Mouse (Mus musculus): ENCODE results near the gene Gal3st1.

The Gal3st1 gene

DNA sequence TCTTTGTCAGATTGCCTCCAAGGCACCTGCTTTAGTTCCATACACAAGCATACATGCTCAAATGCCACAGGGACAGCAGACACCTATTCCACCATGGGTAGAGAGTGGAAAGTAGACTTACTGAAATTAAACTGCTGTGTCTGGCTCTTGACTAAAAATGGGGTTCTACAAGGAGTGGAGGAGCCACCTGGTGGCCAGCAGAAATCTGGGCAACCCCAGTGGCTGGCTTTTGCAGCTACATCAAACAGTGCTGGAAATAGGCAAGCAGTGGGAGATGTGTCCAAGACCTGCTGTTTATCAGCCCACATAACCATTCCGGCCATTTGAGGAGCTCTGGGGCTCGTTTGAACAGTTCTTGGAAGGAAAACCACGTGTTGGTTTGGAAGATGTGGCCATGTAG, 13.6 kb upstream of the Gal3st1 start:
- Histone ChIP-seq H3K27me3 (ENCODE audit: control insufficient read depth, insufficient read depth, low read length, poor library complexity, severe bottlenecking) (no peaks in the 10 kb centered on the region), H3K36me3 (ENCODE audit: control insufficient read depth, insufficient read depth, low read length, poor library complexity, severe bottlenecking) (peaks cover 21% of the 10 kb centered on the region)
- peak; percentile 20 for DNase-seq (ENCODE audit: low read depth, low spot score)

DNA sequence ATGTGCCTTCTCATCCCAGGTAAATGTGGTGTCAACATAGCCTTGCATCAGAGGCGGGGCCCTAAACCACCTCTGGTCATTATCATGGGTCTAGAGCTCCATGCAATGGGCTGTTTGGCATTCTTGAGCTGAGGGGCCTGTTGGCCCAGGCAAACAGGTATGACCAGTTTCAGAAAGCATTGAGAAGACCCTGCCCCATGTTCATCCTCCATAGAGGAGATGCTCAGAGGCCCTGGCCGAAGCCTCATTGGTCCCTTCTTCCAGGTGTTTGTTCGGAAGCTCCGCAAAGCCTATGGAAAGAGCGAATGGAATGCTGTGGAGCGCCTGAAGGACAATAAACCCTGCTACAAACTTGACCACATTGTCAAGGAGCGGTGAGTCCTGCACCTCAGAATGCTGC, 13.1 kb upstream of the Gal3st1 start:
- no peak for DNase-seq (ENCODE audit: low read depth, low spot score)

GRCm38 (mm10) chr11:3973081-3973480, 10.4 kb upstream of the Gal3st1 start:
- no peaks in the 10 kb centered on the region for H3K27me3 ChIP-seq (ENCODE audit: control insufficient read depth, insufficient read depth, low read length, poor library complexity, severe bottlenecking)
- H3K36me3 ChIP-seq (ENCODE audit: control insufficient read depth, insufficient read depth, low read length, poor library complexity, severe bottlenecking), result peaks cover 35% of the 10 kb centered on the region
- no peak for DNase-seq (ENCODE audit: low read depth, low spot score)

More for the DNA sequence above, 13.1 kb upstream of the Gal3st1 start:
- H3K36me3 ChIP-seq (ENCODE audit: control insufficient read depth, insufficient read depth, low read length, poor library complexity, severe bottlenecking), result peaks cover 21% of the 10 kb centered on the region
- no peaks in the 10 kb centered on the region for H3K27me3 ChIP-seq (ENCODE audit: control insufficient read depth, insufficient read depth, low read length, poor library complexity, severe bottlenecking)

- DNase-seq (ENCODE audit: low read depth, low spot score), result no peak
- H3K27me3 ChIP-seq (ENCODE audit: control insufficient read depth, insufficient read depth, low read length, poor library complexity, severe bottlenecking), result no peaks in the 10 kb centered on the region
- H3K36me3 ChIP-seq (ENCODE audit: control insufficient read depth, insufficient read depth, low read length, poor library complexity, severe bottlenecking), result peaks cover 36% of the 10 kb centered on the region
Observed at GRCm38 (mm10) chr11:3974311-3974710, 9.1 kb upstream of the Gal3st1 start.

- no peak for DNase-seq (ENCODE audit: low read depth, low spot score)
- H3K27me3 ChIP-seq (ENCODE audit: control insufficient read depth, insufficient read depth, low read length, poor library complexity, severe bottlenecking), result no peaks in the 10 kb centered on the region
- peaks cover 27% of the 10 kb centered on the region for H3K36me3 ChIP-seq (ENCODE audit: control insufficient read depth, insufficient read depth, low read length, poor library complexity, severe bottlenecking)
Observed at GRCm38 (mm10) chr11:3976678-3977077, 6.8 kb upstream of the Gal3st1 start, which contains the start of gene 4930556J24Rik. 4930556J24Rik (minus strand) TSS chr11:3976778.

DNA sequence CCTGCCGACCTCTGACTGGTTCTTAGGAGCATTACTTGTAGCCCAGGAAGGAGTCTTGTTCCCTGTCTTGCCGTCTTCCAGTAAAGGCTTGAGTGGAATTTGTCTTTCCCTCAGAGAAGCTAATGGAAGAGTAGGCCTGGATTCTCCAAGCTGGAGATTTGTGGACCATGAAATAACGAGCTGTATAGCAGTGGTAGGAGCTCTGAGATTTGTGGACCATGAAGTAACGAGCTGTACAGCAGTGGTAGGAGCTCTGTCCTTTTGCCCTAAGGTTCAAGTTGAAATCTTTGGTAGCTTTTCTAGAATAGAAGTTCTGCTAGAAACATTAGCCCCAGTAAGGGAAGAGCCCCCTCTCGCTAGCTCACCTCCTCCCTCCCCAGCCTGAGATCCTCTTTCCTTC, 5.0 kb upstream of the Gal3st1 start:
- Histone ChIP-seq H3K27me3 (ENCODE audit: control insufficient read depth, insufficient read depth, low read length, poor library complexity, severe bottlenecking) (no peaks in the 10 kb centered on the region), H3K36me3 (ENCODE audit: control insufficient read depth, insufficient read depth, low read length, poor library complexity, severe bottlenecking) (peaks cover 20% of the 10 kb centered on the region)
- no peak for DNase-seq (ENCODE audit: low read depth, low spot score)

- Histone ChIP-seq H3K27me3 (ENCODE audit: control insufficient read depth, insufficient read depth, low read length, poor library complexity, severe bottlenecking) (peaks cover 1% of the 10 kb centered on the region; the same call in 1 of the 2 replicates), H3K36me3 (ENCODE audit: control insufficient read depth, insufficient read depth, low read length, poor library complexity, severe bottlenecking) (peaks cover 11% of the 10 kb centered on the region)
- DNase-seq (ENCODE audit: low read depth, low spot score), result no peak
Observed at GRCm38 (mm10) chr11:3981536-3981935, 1.9 kb upstream of the Gal3st1 start.

- no peak for DNase-seq (ENCODE audit: low read depth, low spot score)
- H3K27me3 ChIP-seq (ENCODE audit: control insufficient read depth, insufficient read depth, low read length, poor library complexity, severe bottlenecking), result peaks cover 1% of the 10 kb centered on the region; the same call in 1 of the 2 replicates
- peaks cover 8% of the 10 kb centered on the region for H3K36me3 ChIP-seq (ENCODE audit: control insufficient read depth, insufficient read depth, low read length, poor library complexity, severe bottlenecking)
Observed at GRCm38 (mm10) chr11:3982275-3983209, 894 bp upstream of the Gal3st1 start.

DNA sequence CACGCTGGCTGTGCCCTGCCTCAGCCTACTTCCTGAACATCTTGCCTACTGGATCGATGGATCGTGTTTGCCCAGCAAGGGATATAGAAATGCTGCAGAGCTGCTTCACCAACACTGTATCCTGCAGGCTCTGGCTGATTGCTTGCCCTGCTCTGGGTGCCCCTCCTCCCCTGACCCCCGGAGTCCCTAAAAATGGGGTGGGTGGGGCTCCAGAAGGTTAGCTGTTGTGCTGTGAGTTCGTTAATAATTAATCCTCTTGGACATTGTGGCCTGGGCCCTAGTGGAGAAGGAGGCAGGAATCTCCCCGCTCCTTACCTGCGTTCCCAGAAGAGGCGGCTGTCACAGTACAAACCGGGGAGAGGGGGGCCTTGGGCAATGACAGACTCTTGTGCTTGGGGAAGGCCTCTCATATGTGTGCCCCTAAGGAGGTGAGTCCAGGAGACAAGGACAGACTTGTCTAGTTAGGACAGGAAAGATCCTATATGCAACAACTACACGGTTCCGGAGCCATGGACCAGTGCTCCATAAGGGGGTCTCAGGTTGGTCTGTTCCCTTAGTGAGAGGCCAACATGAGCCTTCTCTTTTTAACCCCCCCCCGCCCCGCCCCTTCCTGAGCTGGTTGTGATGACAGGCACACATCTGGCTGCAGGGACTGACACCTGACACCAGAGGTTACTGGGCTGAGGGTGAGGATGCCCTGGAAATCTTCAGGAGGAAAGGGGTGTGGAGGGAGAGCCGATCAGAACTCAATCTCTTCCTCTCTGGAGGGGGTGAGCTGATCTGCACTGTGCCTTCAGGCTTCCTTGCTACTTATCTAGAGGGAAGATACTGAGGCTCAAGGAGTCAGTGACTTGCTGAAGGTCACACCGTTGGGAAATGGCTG, 668 bp downstream of the Gal3st1 start:
- peaks cover 2% of the 10 kb centered on the region for H3K36me3 ChIP-seq (ENCODE audit: control insufficient read depth, insufficient read depth, low read length, poor library complexity, severe bottlenecking)
- DNase-seq (ENCODE audit: low read depth, low spot score), result no peak
- H3K27me3 ChIP-seq (ENCODE audit: control insufficient read depth, insufficient read depth, low read length, poor library complexity, severe bottlenecking), result peaks cover 1% of the 10 kb centered on the region; the same call in 1 of the 2 replicates

GRCm38 (mm10) chr11:3989748-3990147, 6.3 kb downstream of the Gal3st1 start:
- no peak for DNase-seq (ENCODE audit: low read depth, low spot score)
- no peaks in the 10 kb centered on the region for H3K36me3 ChIP-seq (ENCODE audit: control insufficient read depth, insufficient read depth, low read length, poor library complexity, severe bottlenecking)
- no peaks in the 10 kb centered on the region for H3K27me3 ChIP-seq (ENCODE audit: control insufficient read depth, insufficient read depth, low read length, poor library complexity, severe bottlenecking)

DNA sequence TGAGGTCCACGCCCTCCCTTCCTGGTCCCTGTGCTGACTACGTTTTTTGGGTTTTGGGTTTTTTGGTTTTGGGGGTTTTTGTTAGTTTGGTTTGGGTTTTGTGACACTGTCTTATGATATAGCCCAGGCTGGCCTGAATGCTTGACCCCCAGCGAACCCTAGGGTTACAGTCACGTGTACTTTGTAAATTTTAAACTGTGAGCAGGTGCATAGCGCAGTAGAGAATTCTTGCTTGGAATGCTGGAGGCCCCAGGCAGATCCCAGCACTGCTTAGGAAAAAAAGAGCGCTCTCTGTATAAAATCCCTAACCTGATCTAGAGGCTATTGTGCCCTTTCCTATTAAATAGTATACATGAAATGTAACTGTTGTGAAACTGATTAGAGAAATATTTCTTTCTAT, 9.7 kb downstream of the Gal3st1 start:
- no peaks in the 10 kb centered on the region for H3K27me3 ChIP-seq (ENCODE audit: control insufficient read depth, insufficient read depth, low read length, poor library complexity, severe bottlenecking)
- no peak for DNase-seq (ENCODE audit: low read depth, low spot score)
- no peaks in the 10 kb centered on the region for H3K36me3 ChIP-seq (ENCODE audit: control insufficient read depth, insufficient read depth, low read length, poor library complexity, severe bottlenecking)

- no peak for DNase-seq (ENCODE audit: low read depth, low spot score)
- H3K36me3 ChIP-seq (ENCODE audit: control insufficient read depth, insufficient read depth, low read length, poor library complexity, severe bottlenecking), result no peaks in the 10 kb centered on the region
- H3K27me3 ChIP-seq (ENCODE audit: control insufficient read depth, insufficient read depth, low read length, poor library complexity, severe bottlenecking), result no peaks in the 10 kb centered on the region
Observed at GRCm38 (mm10) chr11:3993914-3994313, 10.5 kb downstream of the Gal3st1 start.

GRCm38 (mm10) chr11:3995511-3995910, 12.1 kb downstream of the Gal3st1 start:
- H3K27me3 ChIP-seq (ENCODE audit: control insufficient read depth, insufficient read depth, low read length, poor library complexity, severe bottlenecking), result no peaks in the 10 kb centered on the region
- H3K36me3 ChIP-seq (ENCODE audit: control insufficient read depth, insufficient read depth, low read length, poor library complexity, severe bottlenecking), result no peaks in the 10 kb centered on the region
- no peak for DNase-seq (ENCODE audit: low read depth, low spot score)

- DNase-seq (ENCODE audit: low read depth, low spot score), result no peak
- H3K36me3 ChIP-seq (ENCODE audit: control insufficient read depth, insufficient read depth, low read length, poor library complexity, severe bottlenecking), result no peaks in the 10 kb centered on the region
Observed at GRCm38 (mm10) chr11:3996840-3997239, 13.4 kb downstream of the Gal3st1 start.

More at GRCm38 (mm10) chr11:3996840-3997239, 13.4 kb downstream of the Gal3st1 start:
- H3K27me3 ChIP-seq (ENCODE audit: control insufficient read depth, insufficient read depth, low read length, poor library complexity, severe bottlenecking), result no peaks in the 10 kb centered on the region
